Mouse (Mus musculus): ENCODE results near the gene Mei1. TPM values are rescaled to one million over a fixed set of nuclear protein-coding genes. Genes with fewer than 3 reads are reported as not detected.
"Not testable (repeated sequence)": the region's sequence is repeated elsewhere in the genome, so short reads cannot be mapped to it uniquely, and the experiment has no call there.

Mei1 gene
- total RNA-seq, 2 experiments from 2014 or later: 0.09 TPM; not detected in 1

GRCm38 (mm10) chr15:82085606-82086005, 15.8 kb downstream of the Mei1 start:
- no peak for DNase-seq (ENCODE audit: low spot score)

GRCm38 (mm10) chr15:82086131-82086530, 16.3 kb downstream of the Mei1 start:
- no peak for DNase-seq (ENCODE audit: low spot score)

GRCm38 (mm10) chr15:82087266-82087665, 17.5 kb downstream of the Mei1 start:
- no peak for DNase-seq (ENCODE audit: low spot score)

GRCm38 (mm10) chr15:82091061-82091460, 21.3 kb downstream of the Mei1 start:
- no peak for DNase-seq (ENCODE audit: low spot score)

GRCm38 (mm10) chr15:82106953-82107555, 37.3 kb downstream of the Mei1 start:
- no peak for DNase-seq (ENCODE audit: low spot score)

GRCm38 (mm10) chr15:82120544-82120943, 50.7 kb downstream of the Mei1 start:
- no peak for DNase-seq (ENCODE audit: low spot score)

GRCm38 (mm10) chr15:82126690-82127089, 56.9 kb downstream of the Mei1 start:
- DNase-seq (ENCODE audit: low spot score): not testable (repeated sequence)

- DNase-seq (ENCODE audit: low spot score): peak; percentile 97
Observed at GRCm38 (mm10) chr15:82127426-82128374, 57.9 kb downstream of the Mei1 start, which contains the start of gene Ccdc134. Gene Ccdc134, plus strand, starts transcription at chr15:82127922.

- DNase-seq (ENCODE audit: low spot score): peak; percentile 42
Observed at GRCm38 (mm10) chr15:82128398-82128797, 58.6 kb downstream of the Mei1 start.

- no peak for DNase-seq (ENCODE audit: low spot score)
Observed at GRCm38 (mm10) chr15:82130599-82130998, 60.8 kb downstream of the Mei1 start.

- peak; percentile 80 for DNase-seq (ENCODE audit: low spot score)
Observed at GRCm38 (mm10) chr15:82135372-82135771, 65.6 kb downstream of the Mei1 start.

- DNase-seq (ENCODE audit: low spot score): peak; percentile 72
Observed at GRCm38 (mm10) chr15:82138565-82138964, 68.8 kb downstream of the Mei1 start.

GRCm38 (mm10) chr15:82139196-82139595, 69.4 kb downstream of the Mei1 start:
- DNase-seq (ENCODE audit: low spot score): no peak

- no peak for DNase-seq (ENCODE audit: low spot score)
Observed at GRCm38 (mm10) chr15:82140355-82140754, 70.6 kb downstream of the Mei1 start.

GRCm38 (mm10) chr15:82144157-82144556, 74.4 kb downstream of the Mei1 start:
- DNase-seq (ENCODE audit: low spot score): no peak

- no peak for DNase-seq (ENCODE audit: low spot score)
Observed at GRCm38 (mm10) chr15:82145408-82145807, 75.6 kb downstream of the Mei1 start.

GRCm38 (mm10) chr15:82145851-82146769, 76.3 kb downstream of the Mei1 start:
- no peak for DNase-seq (ENCODE audit: low spot score)

- peak; percentile 98 for DNase-seq (ENCODE audit: low spot score)
Observed at GRCm38 (mm10) chr15:82146770-82147610, 77.2 kb downstream of the Mei1 start, which contains the start of gene Srebf2. Gene Srebf2, plus strand, starts transcription at chr15:82147181.

GRCm38 (mm10) chr15:82147611-82148111, 77.9 kb downstream of the Mei1 start:
- DNase-seq (ENCODE audit: low spot score): peak; percentile 53

- no peak for DNase-seq (ENCODE audit: low spot score)
Observed at GRCm38 (mm10) chr15:82148510-82148911, 78.7 kb downstream of the Mei1 start.

Measured in gastrocnemius, adult 18-20 months (tissue).